Mouse (Mus musculus) heart, embryonic 11.5 days (tissue): ENCODE measurements around the gene Tbc1d16. TPM values are rescaled to one million over a fixed set of nuclear protein-coding genes. Genes with fewer than 3 reads are reported as not detected.

ENCODE experiments used
- ATAC-seq: fragments of 200-750 bp; cut with Nextera tagmentation; replicated peaks from 2 replicates; pipeline ENCODE4 v1.8.0; 2017; ENCODE audit warnings: moderate library complexity; ENCODE audit not compliant: insufficient number of reproducible peaks, low FRiP score, low TSS enrichment
- H3K27ac ChIP-seq: fragments of 300-500 bp; sonication (generic); 2 replicates; pipeline ENCODE4 v1.5.1; 2014; ENCODE audit warnings: mild to moderate bottlenecking, low read depth, low read length
- H3K27me3 ChIP-seq: fragments of 300-500 bp; sonication (generic); 2 replicates; pipeline ENCODE4 v1.6.1; 2014; ENCODE audit warnings: mild to moderate bottlenecking, low read length, mixed read lengths; ENCODE audit not compliant: control insufficient read depth, insufficient read depth
- H3K36me3 ChIP-seq: fragments of 300-500 bp; sonication (generic); 2 replicates; pipeline ENCODE4 v1.6.1; 2014; ENCODE audit warnings: mild to moderate bottlenecking, low read length, moderate library complexity, mixed read lengths; ENCODE audit not compliant: control insufficient read depth, insufficient read depth
- H3K4me1 ChIP-seq: fragments of 300-500 bp; sonication (generic); 2 replicates; pipeline ENCODE4 v1.6.1; 2014; ENCODE audit warnings: low read length; ENCODE audit not compliant: control insufficient read depth, insufficient read depth
- H3K4me2 ChIP-seq: fragments of 300-500 bp; sonication (generic); 2 replicates; pipeline ENCODE4 v1.6.1; 2014; ENCODE audit warnings: mild to moderate bottlenecking, moderate library complexity
- H3K4me3 ChIP-seq: fragments of 300-500 bp; sonication (generic); 2 replicates; pipeline ENCODE4 v1.5.1; 2014; ENCODE audit warnings: low read depth, low read length
- H3K9ac ChIP-seq: fragments of 300-500 bp; sonication (generic); 2 replicates; pipeline ENCODE4 v1.6.1; 2014; ENCODE audit warnings: mild to moderate bottlenecking, low read depth, low read length, moderate library complexity
- H3K9me3 ChIP-seq: fragments of 300-500 bp; sonication (generic); replicated peaks from 2 replicates; pipeline ENCODE4 v1.6.1; 2016; ENCODE audit warnings: low read length; ENCODE audit not compliant: control insufficient read depth
- WGBS: fragments of 180-500 bp; shearing (Covaris S2); extraction: QIAGEN DNeasy Blood & Tissue Kit; methylation state at CpG from one replicate; pipeline ENCODE4 v1.1.7; 2014; ENCODE audit not compliant: insufficient replicate concordance; 5-methylcytosine and 5-hydroxymethylcytosine counted together
- polyA plus RNA-seq: library from polyadenylated mRNA; unstranded; fragments of >200 nt; fragmentation: Nextera tagmentation; extraction: Ambion mirVana; gene quantifications from 2 replicates; pipeline ENCODE4 v1.2.1, GENCODE M21; 2014

Tbc1d16 gene
- polyA plus RNA-seq, 1 experiment from 2014 or later = 4.7 TPM

DNA sequence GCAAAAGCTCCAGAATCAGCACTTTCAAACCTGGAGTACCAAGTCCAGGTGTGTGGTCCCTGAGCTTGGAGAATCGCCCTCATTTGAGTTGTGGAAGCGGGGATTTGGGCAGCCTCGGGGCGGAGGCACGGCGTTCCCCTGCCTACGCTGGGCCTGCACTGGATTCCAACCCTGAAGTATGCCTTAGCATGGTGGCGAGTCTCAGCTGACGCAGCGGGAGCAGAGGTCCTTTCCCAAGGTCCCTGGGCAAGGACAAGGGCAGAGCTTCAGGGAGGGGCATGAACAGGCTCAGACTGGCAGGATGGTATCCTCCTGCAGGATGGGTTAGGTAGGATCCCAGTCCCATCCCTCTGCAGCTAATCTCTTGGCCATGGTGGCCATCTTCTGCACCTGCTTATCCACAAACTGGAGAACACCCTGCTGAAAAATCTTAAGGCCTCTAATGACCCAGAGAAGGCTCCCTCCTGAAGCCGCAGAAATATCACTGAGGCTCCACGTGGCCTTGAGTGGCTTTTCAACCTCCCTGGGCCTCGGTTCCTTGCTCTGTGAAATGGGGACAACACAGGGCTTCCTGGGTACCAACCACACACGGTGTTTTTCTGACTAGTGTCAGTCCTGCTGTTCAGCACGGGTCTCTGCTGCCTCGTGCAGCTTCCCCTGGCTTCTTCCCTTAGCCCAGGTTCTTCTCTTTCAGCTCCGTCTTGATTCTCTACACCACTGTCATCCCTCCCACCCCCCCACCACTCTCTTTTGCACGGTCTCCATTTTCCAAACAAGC lies 98.8 kb downstream of the Tbc1d16 start:
- Histone ChIP-seq H3K36me3 (no peaks in the 10 kb centered on the region), H3K27me3 (0 out of 2 replicates have a peak, but pooled peaks cover 15% of the 10 kb centered on the region), H3K9me3 (no peaks in the 10 kb centered on the region; the same call in 1 of the 2 replicates), H3K4me2 (peak overlapping the region; percentile 49), H3K9ac (no peak overlapping the region), H3K4me3 (no peak overlapping the region), H3K4me1 (peaks cover 52% of the 10 kb centered on the region), H3K27ac (no peak overlapping the region)
- ATAC-seq = no peak
- 48% methylated on average over 18 of the region's 18 CpGs for WGBS

GRCm38 (mm10) chr11:119128668-119129280 lies 99.5 kb downstream of the Tbc1d16 start:
- Histone ChIP-seq H3K4me2 (no peak overlapping the region), H3K36me3 (no peaks in the 10 kb centered on the region), H3K9me3 (no peaks in the 10 kb centered on the region; the same call in 1 of the 2 replicates), H3K9ac (peak overlapping the region; percentile 28; the same call in 1 of the 2 replicates), H3K27me3 (0 out of 2 replicates have a peak, but pooled peaks cover 15% of the 10 kb centered on the region), H3K4me3 (no peak overlapping the region), H3K4me1 (peaks cover 45% of the 10 kb centered on the region), H3K27ac (no peak overlapping the region)
- 49% methylated on average over 11 of the region's 11 CpGs for WGBS
- ATAC-seq = no peak

DNA sequence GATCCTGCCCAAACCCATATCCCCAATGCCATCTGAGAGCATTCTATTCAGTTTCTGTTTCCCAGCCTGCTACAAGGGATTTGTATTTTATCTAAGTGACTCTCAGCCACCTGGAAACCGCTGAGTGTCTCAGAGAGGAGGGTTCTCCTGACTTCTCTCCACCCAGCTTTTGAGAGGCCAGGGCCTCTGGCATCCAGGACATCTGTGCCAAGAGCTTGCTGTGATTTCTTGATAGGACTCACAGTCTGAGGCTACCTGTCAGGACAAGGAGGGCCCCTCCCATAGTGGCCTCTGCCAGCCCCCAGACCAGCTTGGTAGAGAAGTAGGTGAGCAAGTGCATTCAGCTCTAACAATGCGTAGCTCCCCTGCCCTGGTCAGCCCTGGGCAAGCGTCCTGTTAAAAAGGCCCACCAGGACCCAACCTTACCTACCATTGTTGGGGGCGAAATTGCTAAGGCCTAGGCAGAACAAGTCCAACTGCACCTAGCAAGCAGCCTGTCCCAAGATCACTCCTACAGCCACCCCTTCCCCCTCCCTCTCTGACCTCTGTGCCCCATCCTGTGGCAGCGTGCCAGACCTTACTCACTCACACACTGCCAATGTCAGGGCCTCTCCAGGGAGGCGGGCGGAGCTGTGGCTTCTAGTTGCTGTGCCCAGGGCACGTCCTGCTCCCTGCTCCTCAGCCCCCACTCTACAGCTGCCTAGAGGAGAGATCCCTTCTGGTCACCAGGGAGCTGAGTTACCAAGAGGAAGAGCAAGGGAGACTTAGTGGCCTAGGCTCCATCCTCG lies 100.4 kb downstream of the Tbc1d16 start:
- 0 out of 2 replicates have a peak, but pooled peaks have one; percentile 57 for ATAC-seq
- 50% methylated on average over 9 of the region's 9 CpGs for WGBS
- peak overlapping the region; percentile 19 for H3K4me2 ChIP-seq
- H3K27me3 ChIP-seq = 0 out of 2 replicates have a peak, but pooled peaks cover 15% of the 10 kb centered on the region
- no peaks in the 10 kb centered on the region for H3K36me3 ChIP-seq
- no peaks in the 10 kb centered on the region; the same call in 1 of the 2 replicates for H3K9me3 ChIP-seq
- peaks cover 41% of the 10 kb centered on the region for H3K4me1 ChIP-seq
- H3K4me3 ChIP-seq = no peak overlapping the region
- H3K9ac ChIP-seq = peak overlapping the region; percentile 28; the same call in 1 of the 2 replicates
- no peak overlapping the region for H3K27ac ChIP-seq

DNA sequence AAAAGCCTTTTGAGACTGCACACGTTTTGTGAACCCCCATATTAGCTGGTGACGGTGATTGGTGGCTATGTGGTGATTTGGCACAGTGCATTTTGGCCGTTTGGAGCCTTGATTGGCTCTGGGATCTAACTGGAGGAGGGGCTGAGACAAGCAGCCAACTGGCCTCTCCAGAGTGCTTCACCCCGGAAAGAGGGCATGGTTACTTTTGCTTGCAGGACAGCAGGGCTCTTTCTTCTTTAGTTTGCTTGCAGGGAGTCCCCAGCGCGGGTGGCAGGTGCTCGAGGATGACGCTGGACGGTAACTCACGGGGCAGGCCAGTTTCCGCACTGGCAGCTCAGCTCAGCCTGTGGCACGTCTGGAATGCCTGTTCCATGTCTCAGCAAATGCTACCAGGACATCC lies 101.2 kb downstream of the Tbc1d16 start:
- Histone ChIP-seq H3K27ac (no peak overlapping the region), H3K4me2 (no peak overlapping the region; the same call in 1 of the 2 replicates), H3K27me3 (0 out of 2 replicates have a peak, but pooled peaks cover 17% of the 10 kb centered on the region), H3K9ac (no peak overlapping the region; the same call in 1 of the 2 replicates), H3K9me3 (no peaks in the 10 kb centered on the region; the same call in 1 of the 2 replicates), H3K4me3 (no peak overlapping the region), H3K36me3 (no peaks in the 10 kb centered on the region), H3K4me1 (peaks cover 41% of the 10 kb centered on the region)
- no peak for ATAC-seq
- WGBS = 34% methylated on average over 12 of the region's 12 CpGs

GRCm38 (mm10) chr11:119125929-119126861 lies 102.1 kb downstream of the Tbc1d16 start:
- ATAC-seq = peak; percentile 75
- peaks cover 41% of the 10 kb centered on the region for H3K4me1 ChIP-seq

DNA sequence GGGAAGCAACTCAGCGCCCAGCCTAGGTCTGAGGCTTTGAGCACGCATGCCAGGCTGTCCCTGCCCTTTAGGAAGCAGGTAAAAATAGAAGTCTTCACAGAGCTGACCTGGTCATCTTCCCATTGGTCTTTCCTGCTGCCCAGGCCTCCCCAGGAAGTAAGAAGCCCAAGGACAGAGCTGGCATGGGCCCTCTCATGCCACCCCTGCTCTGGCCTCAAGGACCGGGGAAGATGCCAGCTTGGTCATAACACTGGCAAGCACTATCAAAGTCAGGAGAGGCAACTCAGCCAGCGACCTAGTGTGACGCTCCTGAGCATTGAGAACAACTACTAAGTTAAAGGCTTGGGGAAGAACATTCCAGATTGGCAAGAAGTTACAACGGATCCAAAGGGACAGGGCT lies 103.8 kb downstream of the Tbc1d16 start:
- H3K9me3 ChIP-seq = no peaks in the 10 kb centered on the region
- no peak overlapping the region for H3K9ac ChIP-seq
- H3K36me3 ChIP-seq = no peaks in the 10 kb centered on the region
- no peak overlapping the region for H3K4me3 ChIP-seq
- no peak overlapping the region for H3K27ac ChIP-seq
- 86% methylated on average over 6 of the region's 6 CpGs for WGBS
- ATAC-seq = no peak
- H3K4me1 ChIP-seq = peaks cover 35% of the 10 kb centered on the region
- H3K27me3 ChIP-seq = peaks cover 18% of the 10 kb centered on the region; the same call in 1 of the 2 replicates
- no peak overlapping the region for H3K4me2 ChIP-seq

More at GRCm38 (mm10) chr11:119125929-119126861, 102.1 kb downstream of the Tbc1d16 start:
- peak overlapping the region; percentile 57; the same call in 1 of the 2 replicates for H3K27ac ChIP-seq
- no peaks in the 10 kb centered on the region; the same call in 1 of the 2 replicates for H3K9me3 ChIP-seq
- H3K36me3 ChIP-seq = no peaks in the 10 kb centered on the region
- H3K9ac ChIP-seq = no peak overlapping the region; the same call in 1 of the 2 replicates
- peak overlapping the region; percentile 45 for H3K4me2 ChIP-seq
- 0 out of 2 replicates have a peak, but pooled peaks cover 17% of the 10 kb centered on the region for H3K27me3 ChIP-seq
- 0 out of 2 replicates have a peak overlapping the region, but pooled peaks have one; percentile 3 for H3K4me3 ChIP-seq
- WGBS = 33% methylated on average over 23 of the region's 23 CpGs

GRCm38 (mm10) chr11:119123522-119124319 lies 104.6 kb downstream of the Tbc1d16 start:
- H3K27me3 ChIP-seq = peaks cover 11% of the 10 kb centered on the region; the same call in 1 of the 2 replicates
- no peaks in the 10 kb centered on the region for H3K36me3 ChIP-seq
- H3K4me3 ChIP-seq = no peak overlapping the region
- no peak overlapping the region for H3K9ac ChIP-seq
- no peak; the same call in 1 of the 2 replicates for ATAC-seq
- WGBS = 56% methylated on average over 5 of the region's 5 CpGs
- H3K4me1 ChIP-seq = peaks cover 36% of the 10 kb centered on the region
- H3K4me2 ChIP-seq = no peak overlapping the region
- no peak overlapping the region for H3K27ac ChIP-seq
- H3K9me3 ChIP-seq = no peaks in the 10 kb centered on the region
